Mouse (Mus musculus): ENCODE data around the gene E330017A01Rik.

The E330017A01Rik gene

GRCm38 (mm10) chr16:58591299-58591698 is 47.2 kb downstream of the E330017A01Rik start:
- DNase-seq (ENCODE audit: low read depth, low spot score), result no peak

- no peak for DNase-seq (ENCODE audit: low read depth, low spot score)
Measured at GRCm38 (mm10) chr16:58589444-58589843, 49.1 kb downstream of the E330017A01Rik start.

All from retina, adult 2 months (tissue).